Comparison of ENCODE assay signal across 12 mouse cellular contexts in the genomic region with DNA sequence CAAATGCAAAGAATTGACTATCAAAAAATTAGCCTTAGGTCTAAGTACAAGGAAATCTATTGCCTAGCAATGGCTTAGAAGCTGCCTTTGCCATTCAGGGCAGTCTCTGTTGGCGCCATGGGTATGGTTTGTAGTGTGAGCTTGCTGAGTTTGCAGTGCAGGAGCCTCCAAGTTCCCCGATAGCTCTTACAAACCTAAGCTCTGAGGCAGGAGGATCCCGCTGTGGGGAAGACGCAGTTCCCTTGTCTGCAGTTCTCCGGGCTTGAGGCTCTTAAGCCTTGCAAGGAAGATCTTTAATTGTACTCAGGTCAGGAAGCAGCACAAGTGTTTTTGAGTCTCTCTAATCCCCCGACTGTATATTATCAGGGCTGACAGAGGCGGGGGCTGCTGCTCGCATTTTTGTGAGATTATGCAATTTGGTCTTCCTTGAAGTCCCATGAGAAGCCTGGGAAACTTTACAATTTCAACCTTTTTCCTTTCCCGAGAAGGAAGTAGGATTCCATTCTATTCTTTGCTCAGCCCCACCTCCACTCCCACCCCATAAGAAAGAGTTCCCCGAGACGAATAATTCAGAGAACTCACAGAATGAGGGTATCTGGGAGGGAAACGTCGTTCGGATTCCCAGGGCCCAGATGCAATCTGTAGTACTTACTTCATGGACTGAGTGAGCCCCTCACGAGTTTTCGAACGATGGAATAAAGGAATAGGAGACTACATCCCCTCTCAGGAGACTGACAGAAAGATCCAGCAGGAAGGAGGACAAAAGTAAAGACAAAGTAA.
DNase-seq lines count a peak whose midpoint lies in the region; ATAC-seq and TF ChIP-seq lines count a peak whose summit lies in the region.
"Had no signal": no experiment of that assay in that cellular context is flagged by ENCODE, and none has a peak within 500 bp of the region (broad histone marks: within the 10 kb centered on the region; RNA-seq: fewer than 3 reads in every experiment).

No protein-coding gene starts in this region.

- H3K27ac ChIP-seq in heart, embryonic 12.5 days (ENCODE audit: poor library complexity, severe bottlenecking), result 0 out of 2 replicates have a peak overlapping the region, but pooled peaks have one; percentile 3
- H3K27ac ChIP-seq in forebrain, embryonic 14.5 days (ENCODE audit: low read depth, low read length), result peak overlapping the region; percentile 39; the same call in 1 of the 2 replicates
- peak overlapping the region; percentile 60 for H3K27ac ChIP-seq in midbrain, embryonic 11.5 days (ENCODE audit: low read depth, low read length)

- intact Hi-C loops in heart, postnatal 14 days (cut with DNase I), result no loop called here

- DNase-seq in heart, postnatal 14 days, result no peak
- DNase-seq in brain, embryonic 14.5 days (ENCODE audit: low read depth), result peak; percentile 63
- DNase-seq in forebrain, embryonic 14.5 days (ENCODE audit: low spot score), result peak; percentile 26
- DNase-seq in midbrain, embryonic 11.5 days (ENCODE audit: low spot score, missing footprints), result peak; percentile 90
- no peak for DNase-seq in spleen, postnatal 10 days (ENCODE audit: low spot score in 2 of 2)
- no peak for DNase-seq in spleen, postnatal 14 days (ENCODE audit: low spot score in 2 of 2)
- DNase-seq in right cerebral cortex, postnatal 14 days, result no peak
- DNase-seq: adrenal gland, adult 8-10 months; cerebellum, adult 18-20 months; kidney, postnatal 10 days had no signal

- H3K9me3 ChIP-seq in heart, embryonic 12.5 days (replicated peaks), result no peaks in the 10 kb centered on the region
- H3K9me3 ChIP-seq in forebrain, embryonic 14.5 days (replicated peaks; ENCODE audit: control insufficient read depth, low read length), result no peaks in the 10 kb centered on the region
- no peaks in the 10 kb centered on the region for H3K9me3 ChIP-seq in midbrain, embryonic 11.5 days (ENCODE audit: control insufficient read depth, low read length)

- no peaks in the 10 kb centered on the region for H3K36me3 ChIP-seq in heart, embryonic 12.5 days
- H3K36me3 ChIP-seq in forebrain, embryonic 14.5 days (ENCODE audit: control insufficient read depth, insufficient read depth, low read length), result no peaks in the 10 kb centered on the region
- H3K36me3 ChIP-seq in midbrain, embryonic 11.5 days (ENCODE audit: control insufficient read depth, insufficient read depth, low read length), result no peaks in the 10 kb centered on the region

- no peak for ATAC-seq in heart, embryonic 12.5 days (ENCODE audit: insufficient number of reproducible peaks, low FRiP score)
- peak; percentile 24; the same call in 1 of the 2 replicates for ATAC-seq in forebrain, embryonic 14.5 days
- peak; percentile 30 for ATAC-seq in midbrain, embryonic 11.5 days (ENCODE audit: low FRiP score)

- H3K4me2 ChIP-seq in heart, embryonic 12.5 days, result peak overlapping the region; percentile 41
- H3K4me2 ChIP-seq in forebrain, embryonic 14.5 days (ENCODE audit: low read length), result peak overlapping the region; percentile 24
- H3K4me2 ChIP-seq in midbrain, embryonic 11.5 days, result peak overlapping the region; percentile 38

- TF ChIP-seq POLR2A in brain, embryonic 14.5 days (IDR thresholded peaks at IDR 0.05; ENCODE audit: borderline replicate concordance, extremely low read depth, insufficient read depth, insufficient read length, poor library complexity, severe bottlenecking), result no peak

- 12% methylated on average over 17 of the region's 17 CpGs for WGBS in heart, embryonic 12.5 days
- 4% methylated on average over 17 of the region's 17 CpGs for WGBS in forebrain, embryonic 14.5 days
- 3% methylated on average over 17 of the region's 17 CpGs for WGBS in midbrain, embryonic 11.5 days

- H3K4me1 ChIP-seq in heart, embryonic 12.5 days (replicated peaks), result peaks cover 25% of the 10 kb centered on the region
- peaks cover 11% of the 10 kb centered on the region for H3K4me1 ChIP-seq in forebrain, embryonic 14.5 days (ENCODE audit: control insufficient read depth, insufficient read depth, low read length)
- peaks cover 25% of the 10 kb centered on the region for H3K4me1 ChIP-seq in midbrain, embryonic 11.5 days (ENCODE audit: control insufficient read depth, insufficient read depth, low read length)
- H3K4me1 ChIP-seq: megakaryocyte, embryonic 14.5 days had no signal

- no peaks in the 10 kb centered on the region for H3K27me3 ChIP-seq in heart, embryonic 12.5 days (replicated peaks)
- no peaks in the 10 kb centered on the region for H3K27me3 ChIP-seq in forebrain, embryonic 14.5 days (replicated peaks; ENCODE audit: control insufficient read depth, insufficient read depth, low read length)
- no peaks in the 10 kb centered on the region for H3K27me3 ChIP-seq in midbrain, embryonic 11.5 days (ENCODE audit: control insufficient read depth, insufficient read depth, low read length)

- TF ChIP-seq CTCF in brain, embryonic 14.5 days (IDR thresholded peaks at IDR 0.05; ENCODE audit: borderline replicate concordance, extremely low read depth, insufficient read depth, insufficient read length), result no peak

- no peak overlapping the region for H3K4me3 ChIP-seq in heart, embryonic 12.5 days
- no peak overlapping the region for H3K4me3 ChIP-seq in forebrain, embryonic 14.5 days (ENCODE audit: low read depth, low read length)
- no peak overlapping the region for H3K4me3 ChIP-seq in midbrain, embryonic 11.5 days (ENCODE audit: low read depth, low read length)
- H3K4me3 ChIP-seq: megakaryocyte, embryonic 14.5 days had no signal

- H3K9ac ChIP-seq in heart, embryonic 12.5 days, result no peak overlapping the region
- no peak overlapping the region; the same call in 1 of the 2 replicates for H3K9ac ChIP-seq in forebrain, embryonic 14.5 days (ENCODE audit: low read length)
- H3K9ac ChIP-seq in midbrain, embryonic 11.5 days (ENCODE audit: low read length), result peak overlapping the region; percentile 25; the same call in 1 of the 2 replicates

Comparison
In these comparisons a context has a peak if more than half of its experiments do, and no peak if none do; other contexts are left out.
1. H3K27ac ChIP-seq: peak in every context shown above with its lines; median percentile 60 in midbrain, embryonic 11.5 days; 39 in forebrain, embryonic 14.5 days; 3 in heart, embryonic 12.5 days.
2. DNase-seq: peak in brain, embryonic 14.5 days (single experiment), forebrain, embryonic 14.5 days (single experiment) and midbrain, embryonic 11.5 days (single experiment); none in heart, postnatal 14 days (0 of 2), spleen, postnatal 10 days (0 of 2), spleen, postnatal 14 days (0 of 2) and right cerebral cortex, postnatal 14 days (single experiment).
3. Peak in every context shown above with its lines, with median percentiles within 50 percentile points of each other: H3K4me2 ChIP-seq.